Mouse (Mus musculus) G1E (cell line): ENCODE measurements around the gene Glrx3.

Experiments used
- CTCF ChIP-seq: IDR thresholded peaks from 2 replicates; pipeline ENCODE4 v1.5.1; 2012; ENCODE audit warnings: low read depth, low read length, inconsistent platforms, mixed read lengths
- GATA1 ChIP-seq: IDR thresholded peaks from 2 replicates; pipeline ENCODE4 v1.6.1; 2012; ENCODE audit warnings: borderline replicate concordance, low read length, inconsistent platforms, mixed read lengths
- GATA2 ChIP-seq: IDR thresholded peaks from 2 replicates; pipeline ENCODE4 v1.6.1; 2012; ENCODE audit warnings: low read depth, low read length, inconsistent platforms, borderline replicate concordance
- POLR2AphosphoS5 ChIP-seq: IDR thresholded peaks from 2 replicates; pipeline ENCODE4 v1.6.1; 2012; ENCODE audit warnings: low read depth, low read length, inconsistent platforms; ENCODE audit not compliant: insufficient replicate concordance
- TAL1 ChIP-seq: conservative IDR thresholded peaks from 2 replicates; pipeline ENCODE4 v1.6.1; 2012; ENCODE audit warnings: low read depth, low read length, inconsistent platforms, mixed read lengths

DNA sequence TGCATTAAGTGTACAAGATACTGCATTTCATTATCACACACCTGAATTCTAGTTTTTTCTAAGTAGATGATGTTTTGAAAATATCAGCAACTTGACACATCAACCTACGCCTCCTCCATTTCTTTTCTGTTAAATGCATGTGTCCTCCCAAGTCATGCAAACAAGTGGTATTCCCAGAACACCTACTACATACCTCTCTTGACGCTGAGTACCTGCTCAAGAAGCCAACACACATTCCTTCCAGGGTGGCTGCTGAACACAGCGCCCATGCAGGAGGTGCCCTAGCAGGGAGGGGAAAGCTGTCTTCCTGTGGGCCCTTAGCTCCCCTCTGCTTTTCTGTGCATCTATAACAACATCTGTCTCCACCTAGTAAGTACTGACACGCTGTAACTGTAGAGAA, 38.4 kb upstream of the Glrx3 start:
- TF ChIP-seq CTCF (no peak), TAL1 (no peak), GATA2 (no peak), GATA1 (no peak), POLR2AphosphoS5 (no peak)
